Comparison of ENCODE assay signal across 8 mouse cellular contexts in genomic region chr1:182376221-182376620, GRCm38 (mm10). TPM values are rescaled to one million over a fixed set of nuclear protein-coding genes. Genes with fewer than 3 reads are reported as not detected.
DNase-seq lines count a peak whose midpoint lies in the region; ATAC-seq and TF ChIP-seq lines count a peak whose summit lies in the region.

No protein-coding gene starts in this region.

- peak; percentile 95 for ATAC-seq in cerebellum, adult (ENCODE audit: insufficient number of reproducible peaks, low FRiP score, low TSS enrichment)
- ATAC-seq in forebrain, embryonic 15.5 days (replicated peaks): peak; percentile 43; the same call in 1 of the 2 replicates
- ATAC-seq in midbrain, postnatal 0 days (ENCODE audit: low FRiP score): no peak

- H3K9me3 ChIP-seq in forebrain, embryonic 15.5 days: no peaks in the 10 kb centered on the region
- H3K9me3 ChIP-seq in midbrain, postnatal 0 days (ENCODE audit: low read length): no peaks in the 10 kb centered on the region

- H3K4me3 ChIP-seq in forebrain, embryonic 15.5 days: no peak overlapping the region
- H3K4me3 ChIP-seq in midbrain, postnatal 0 days (ENCODE audit: low read depth, low read length): no peak overlapping the region

- no peaks in the 10 kb centered on the region for H3K36me3 ChIP-seq in forebrain, embryonic 15.5 days
- H3K36me3 ChIP-seq in midbrain, postnatal 0 days (ENCODE audit: insufficient read depth, low read length): no peaks in the 10 kb centered on the region

- peak; percentile 80 for TF ChIP-seq CTCF in midbrain, postnatal 0 days (IDR thresholded peaks at IDR 0.05)

- no peak overlapping the region for H3K27ac ChIP-seq in forebrain, embryonic 15.5 days (replicated peaks)
- H3K27ac ChIP-seq in midbrain, postnatal 0 days (ENCODE audit: low read depth, low read length): no peak overlapping the region

- no peaks in the 10 kb centered on the region for H3K4me1 ChIP-seq in forebrain, embryonic 15.5 days
- H3K4me1 ChIP-seq in midbrain, postnatal 0 days (ENCODE audit: insufficient read depth, low read length): no peaks in the 10 kb centered on the region

- H3K27me3 ChIP-seq in forebrain, embryonic 15.5 days: no peaks in the 10 kb centered on the region
- no peaks in the 10 kb centered on the region for H3K27me3 ChIP-seq in midbrain, postnatal 0 days (ENCODE audit: insufficient read depth, low read length)

- WGBS in forebrain, embryonic 15.5 days: 18% methylated on average over 8 of the region's 8 CpGs
- 16% methylated on average over 8 of the region's 8 CpGs for WGBS in midbrain, postnatal 0 days

- peak; percentile 14 for DNase-seq in adrenal gland, postnatal 14 days
- no peak for DNase-seq in adrenal gland, adult 8-10 months
- DNase-seq in CD4-positive helper T cell, adult 2 months (ENCODE audit: low read depth, low spot score): peak; percentile 59
- peak; percentile 34 to 49 for DNase-seq in kidney, postnatal 36 days
- DNase-seq in midbrain, postnatal 0 days (ENCODE audit: low spot score): peak; percentile 87
- no peak for DNase-seq in ovary, postnatal 14 days (ENCODE audit: low spot score)

- H3K4me2 ChIP-seq in forebrain, embryonic 15.5 days (replicated peaks): no peak overlapping the region
- H3K4me2 ChIP-seq in midbrain, postnatal 0 days (ENCODE audit: low read depth, low read length, poor library complexity, severe bottlenecking): no peak overlapping the region

- no peak overlapping the region for H3K9ac ChIP-seq in forebrain, embryonic 15.5 days (replicated peaks)
- no peak overlapping the region for H3K9ac ChIP-seq in midbrain, postnatal 0 days (replicated peaks; ENCODE audit: low read length, poor library complexity, severe bottlenecking)

RNA-seq across cellular contexts. Expression of gene Trp53bp2, which starts 32.8 kb away (rescaled TPM):
- 23.0 and 23.6 TPM in 2 replicates for total RNA-seq in adrenal gland, postnatal 14 days (2021)
- total RNA-seq in adrenal gland, adult 8-10 months (2022): 10 to 100 TPM; 21.5 to 30.6 (median 24.0) TPM
- 26.5 and 26.9 TPM in 2 replicates for polyA plus RNA-seq in forebrain, embryonic 15.5 days (2015; fragmentation: Nextera tagmentation; extraction: Ambion mirVana)
- 21.1 and 27.0 TPM in 2 replicates for total RNA-seq in midbrain, postnatal 0 days (2014; rRNA removed)
- polyA plus RNA-seq in midbrain, postnatal 0 days (2015; fragmentation: Nextera tagmentation; extraction: Ambion mirVana): 9.9 and 11.1 TPM in 2 replicates

RNA-seq across cellular contexts. Expression of gene Fbxo28, which starts 34.8 kb away (rescaled TPM):
- 33.2 and 35.1 TPM in 2 replicates for total RNA-seq in adrenal gland, postnatal 14 days (2021)
- 10 to 100 TPM; 36.2 to 46.8 (median 38.1) TPM for total RNA-seq in adrenal gland, adult 8-10 months (2022)
- 30.2 and 36.0 TPM in 2 replicates for polyA plus RNA-seq in forebrain, embryonic 15.5 days (2015; fragmentation: Nextera tagmentation; extraction: Ambion mirVana)
- total RNA-seq in midbrain, postnatal 0 days (2014; rRNA removed): 32.2 and 40.3 TPM in 2 replicates
- 13.1 and 14.5 TPM in 2 replicates for polyA plus RNA-seq in midbrain, postnatal 0 days (2015; fragmentation: Nextera tagmentation; extraction: Ambion mirVana)

Comparison
In these comparisons a context has a peak if more than half of its experiments do, and no peak if none do; other contexts are left out.
1. DNase-seq: peak in adrenal gland, postnatal 14 days (single experiment), CD4-positive helper T cell, adult 2 months (single experiment), kidney, postnatal 36 days (2 of 2) and midbrain, postnatal 0 days (single experiment); none in adrenal gland, adult 8-10 months (single experiment) and ovary, postnatal 14 days (single experiment).